Mouse (Mus musculus) gonadal fat pad, adult 2 months (tissue): ENCODE measurements at regions not wholly inside any gene's neighbourhood (a gene's known extent, or its start where the extent isn't known, plus 50 kb on each side); places are given as distances from the start of the nearest gene placed in this dataset.

Experiments
- DNase-seq: peaks from one replicate; pipeline ENCODE4 v3.0.0-alpha.2; 2012; ENCODE audit warnings: low read depth

GRCm38 (mm10) chr9:116285691-116286431 is 110.7 kb upstream of the Tgfbr2 start:
- DNase-seq = no peak

- no peak for DNase-seq
Measured at GRCm38 (mm10) chr9:116283790-116284526, 108.8 kb upstream of the Tgfbr2 start.

- no peak for DNase-seq
Measured at GRCm38 (mm10) chr9:116281654-116282053, 106.5 kb upstream of the Tgfbr2 start.

- DNase-seq = no peak
Measured at GRCm38 (mm10) chr9:116280146-116280545, 105.0 kb upstream of the Tgfbr2 start.

- no peak for DNase-seq
Measured at GRCm38 (mm10) chr9:116278862-116279261, 103.7 kb upstream of the Tgfbr2 start.

- DNase-seq = no peak
Measured at GRCm38 (mm10) chr9:116277736-116278135, 102.6 kb upstream of the Tgfbr2 start.

GRCm38 (mm10) chr9:116276141-116276540 is 101.0 kb upstream of the Tgfbr2 start:
- no peak for DNase-seq

GRCm38 (mm10) chr9:116272446-116272845 is 97.3 kb upstream of the Tgfbr2 start:
- DNase-seq = no peak

- peak; percentile 70 for DNase-seq
Measured at GRCm38 (mm10) chr9:116270417-116270828, 95.3 kb upstream of the Tgfbr2 start.

GRCm38 (mm10) chr9:116267411-116267810 is 92.3 kb upstream of the Tgfbr2 start:
- DNase-seq = no peak

GRCm38 (mm10) chr9:116263833-116264232 is 88.7 kb upstream of the Tgfbr2 start:
- DNase-seq = no peak

- DNase-seq = peak; percentile 23
Measured at GRCm38 (mm10) chr9:116259569-116259968, 84.4 kb upstream of the Tgfbr2 start.

- DNase-seq = no peak
Measured at GRCm38 (mm10) chr9:116253546-116253945, 78.4 kb upstream of the Tgfbr2 start.

- no peak for DNase-seq
Measured at GRCm38 (mm10) chr9:116252788-116253187, 77.6 kb upstream of the Tgfbr2 start.

- DNase-seq = no peak
Measured at GRCm38 (mm10) chr9:116249791-116250190, 74.6 kb upstream of the Tgfbr2 start.

GRCm38 (mm10) chr9:116245136-116245535 is 70.0 kb upstream of the Tgfbr2 start:
- DNase-seq = no peak

GRCm38 (mm10) chr9:116244619-116244899 is 69.4 kb upstream of the Tgfbr2 start:
- no peak for DNase-seq

GRCm38 (mm10) chr9:116243775-116244618 is 68.8 kb upstream of the Tgfbr2 start:
- no peak for DNase-seq

- DNase-seq = no peak
Measured at GRCm38 (mm10) chr9:116241933-116242526, 66.9 kb upstream of the Tgfbr2 start.

- DNase-seq = no peak
Measured at GRCm38 (mm10) chr9:116241290-116241689, 66.1 kb upstream of the Tgfbr2 start.

GRCm38 (mm10) chr9:116236836-116237235 is 61.7 kb upstream of the Tgfbr2 start:
- no peak for DNase-seq

GRCm38 (mm10) chr9:116234170-116234569 is 59.0 kb upstream of the Tgfbr2 start:
- no peak for DNase-seq
